Mouse (Mus musculus) liver, embryonic 13.5 days (tissue): ENCODE results near the gene Auh. TPM values are rescaled to one million over a fixed set of nuclear protein-coding genes. Genes with fewer than 3 reads are reported as not detected.
A peak's percentile ranks its signal among the peaks of the same experiment; 100 is the strongest.

Experiments used
- ATAC-seq: fragments of 200-750 bp; cut with Nextera tagmentation; 2 replicates; pipeline ENCODE4 v1.8.0; 2017; ENCODE audit warnings: low read depth, mild to moderate bottlenecking, moderate number of reproducible peaks, moderate library complexity
- DNase-seq: peaks from one replicate; pipeline ENCODE4 v3.0.0; 2022
- H3K27ac ChIP-seq: fragments of 300-500 bp; sonication (generic); 2 replicates; pipeline ENCODE4 v1.5.1; 2015; ENCODE audit warnings: moderate library complexity, mild to moderate bottlenecking, inconsistent platforms
- H3K27me3 ChIP-seq: fragments of 300-500 bp; sonication (generic); 2 replicates; pipeline ENCODE4 v1.6.1; 2015; ENCODE audit warnings: mild to moderate bottlenecking, inconsistent platforms
- H3K36me3 ChIP-seq: fragments of 300-500 bp; sonication (generic); 2 replicates; pipeline ENCODE4 v1.6.1; 2015; ENCODE audit warnings: mild to moderate bottlenecking, inconsistent platforms
- H3K4me1 ChIP-seq: fragments of 300-500 bp; sonication (generic); replicated peaks from 2 replicates; pipeline ENCODE4 v1.6.1; 2015; ENCODE audit warnings: inconsistent platforms
- H3K4me2 ChIP-seq: fragments of 300-500 bp; sonication (generic); 2 replicates; pipeline ENCODE4 v1.6.1; 2015; ENCODE audit warnings: inconsistent platforms, mild to moderate bottlenecking, moderate library complexity
- H3K4me3 ChIP-seq: fragments of 300-500 bp; sonication (generic); replicated peaks from 2 replicates; pipeline ENCODE4 v1.5.1; 2015; ENCODE audit warnings: mild to moderate bottlenecking, inconsistent platforms
- H3K9ac ChIP-seq: fragments of 300-500 bp; sonication (generic); 2 replicates; pipeline ENCODE4 v1.6.1; 2015; ENCODE audit warnings: mild to moderate bottlenecking, inconsistent platforms
- H3K9me3 ChIP-seq: fragments of 300-500 bp; sonication (generic); replicated peaks from 2 replicates; pipeline ENCODE4 v1.6.1; 2016; ENCODE audit warnings: inconsistent platforms
- WGBS: fragments of 180-500 bp; shearing (Covaris S2); methylation state at CpG from one replicate; pipeline ENCODE4 v1.1.7; 2015; ENCODE audit not compliant: insufficient replicate concordance; 5-methylcytosine and 5-hydroxymethylcytosine counted together
- polyA plus RNA-seq: library from polyadenylated mRNA; unstranded; fragments of >200 nt; fragmentation: Nextera tagmentation; extraction: Ambion mirVana; gene quantifications from 2 replicates; pipeline ENCODE4 v1.2.1, GENCODE M21; 2015

The Auh gene
- polyA plus RNA-seq, 1 experiment from 2014 or later, result 28.9 TPM

GRCm38 (mm10) chr13:52962361-52962760 lies 32.9 kb upstream of the Auh start:
- H3K27me3 ChIP-seq, result no peaks in the 10 kb centered on the region
- no peak overlapping the region for H3K4me3 ChIP-seq
- DNase-seq (no peak), ATAC-seq (no peak)
- H3K4me2 ChIP-seq, result no peak overlapping the region
- H3K9me3 ChIP-seq, result no peaks in the 10 kb centered on the region
- 60% methylated on average over 6 of the region's 6 CpGs for whole genome bisulfite sequencing
- H3K27ac ChIP-seq, result no peak overlapping the region
- H3K36me3 ChIP-seq, result peaks cover 13% of the 10 kb centered on the region
- no peaks in the 10 kb centered on the region for H3K4me1 ChIP-seq
- H3K9ac ChIP-seq, result no peak overlapping the region

- no peaks in the 10 kb centered on the region for H3K4me1 ChIP-seq
- H3K4me2 ChIP-seq, result no peak overlapping the region
- H3K27ac ChIP-seq, result no peak overlapping the region
- no peak overlapping the region for H3K4me3 ChIP-seq
- H3K36me3 ChIP-seq, result no peaks in the 10 kb centered on the region
- H3K9me3 ChIP-seq, result no peaks in the 10 kb centered on the region
- WGBS, result 66% methylated on average over 6 of the region's 6 CpGs
- no peaks in the 10 kb centered on the region for H3K27me3 ChIP-seq
- ATAC-seq (no peak), DNase-seq (no peak)
- H3K9ac ChIP-seq, result no peak overlapping the region
Measured at GRCm38 (mm10) chr13:52953779-52954553, 24.5 kb upstream of the Auh start.

GRCm38 (mm10) chr13:52949211-52949610 lies 19.7 kb upstream of the Auh start:
- no peak for ATAC-seq
- Histone ChIP-seq H3K4me1 (no peaks in the 10 kb centered on the region), H3K27ac (no peak overlapping the region), H3K4me2 (no peak overlapping the region), H3K4me3 (no peak overlapping the region), H3K36me3 (no peaks in the 10 kb centered on the region), H3K27me3 (no peaks in the 10 kb centered on the region), H3K9me3 (no peaks in the 10 kb centered on the region), H3K9ac (no peak overlapping the region)
- WGBS, result 73% methylated on average over 3 of the region's 3 CpGs
- DNase-seq, result no peak

- H3K9me3 ChIP-seq, result no peaks in the 10 kb centered on the region
- no peaks in the 10 kb centered on the region for H3K27me3 ChIP-seq
- no peak for ATAC-seq
- H3K4me3 ChIP-seq, result no peak overlapping the region
- WGBS, result 63% methylated on average over 4 of the region's 4 CpGs
- no peak for DNase-seq
- H3K4me1 ChIP-seq, result no peaks in the 10 kb centered on the region
- H3K4me2 ChIP-seq, result no peak overlapping the region
- H3K27ac ChIP-seq, result no peak overlapping the region
- no peaks in the 10 kb centered on the region for H3K36me3 ChIP-seq
- no peak overlapping the region for H3K9ac ChIP-seq
Measured at GRCm38 (mm10) chr13:52947545-52947944, 18.1 kb upstream of the Auh start.

- Histone ChIP-seq H3K9me3 (no peaks in the 10 kb centered on the region), H3K4me1 (no peaks in the 10 kb centered on the region), H3K27ac (no peak overlapping the region), H3K4me3 (no peak overlapping the region), H3K36me3 (no peaks in the 10 kb centered on the region), H3K27me3 (no peaks in the 10 kb centered on the region), H3K9ac (no peak overlapping the region), H3K4me2 (no peak overlapping the region)
- no peak for DNase-seq
- WGBS, result 74% methylated on average over 9 of the region's 9 CpGs
- ATAC-seq, result no peak
Measured at GRCm38 (mm10) chr13:52945769-52946168, 16.3 kb upstream of the Auh start.

GRCm38 (mm10) chr13:52944116-52944515 lies 14.6 kb upstream of the Auh start:
- H3K4me2 ChIP-seq, result no peak overlapping the region
- no peak overlapping the region for H3K9ac ChIP-seq
- no peaks in the 10 kb centered on the region for H3K36me3 ChIP-seq
- no peak for ATAC-seq
- no peaks in the 10 kb centered on the region for H3K27me3 ChIP-seq
- H3K27ac ChIP-seq, result no peak overlapping the region
- WGBS, result 39% methylated on average over 4 of the region's 4 CpGs
- DNase-seq, result no peak
- no peak overlapping the region for H3K4me3 ChIP-seq
- no peaks in the 10 kb centered on the region for H3K9me3 ChIP-seq
- H3K4me1 ChIP-seq, result no peaks in the 10 kb centered on the region

- no peak overlapping the region for H3K9ac ChIP-seq
- WGBS, result 76% methylated on average over 1 of the region's 1 CpGs
- H3K4me2 ChIP-seq, result no peak overlapping the region
- H3K4me1 ChIP-seq, result no peaks in the 10 kb centered on the region
- DNase-seq (no peak), ATAC-seq (no peak)
- H3K36me3 ChIP-seq, result no peaks in the 10 kb centered on the region
- H3K9me3 ChIP-seq, result no peaks in the 10 kb centered on the region
- H3K27me3 ChIP-seq, result no peaks in the 10 kb centered on the region
- H3K4me3 ChIP-seq, result no peak overlapping the region
- no peak overlapping the region for H3K27ac ChIP-seq
Measured at GRCm38 (mm10) chr13:52942876-52943388, 13.5 kb upstream of the Auh start.

GRCm38 (mm10) chr13:52940956-52941355 lies 11.5 kb upstream of the Auh start:
- 68% methylated on average over 7 of the region's 7 CpGs for WGBS
- Histone ChIP-seq H3K9me3 (no peaks in the 10 kb centered on the region), H3K4me3 (no peak overlapping the region), H3K9ac (no peak overlapping the region), H3K4me2 (no peak overlapping the region), H3K36me3 (no peaks in the 10 kb centered on the region), H3K27me3 (no peaks in the 10 kb centered on the region), H3K4me1 (no peaks in the 10 kb centered on the region), H3K27ac (no peak overlapping the region)
- ATAC-seq (no peak), DNase-seq (no peak)

GRCm38 (mm10) chr13:52930582-52930981 lies 1.1 kb upstream of the Auh start:
- no peaks in the 10 kb centered on the region for H3K9me3 ChIP-seq
- ATAC-seq (no peak), DNase-seq (no peak)
- no peak overlapping the region for H3K4me3 ChIP-seq
- H3K36me3 ChIP-seq, result no peaks in the 10 kb centered on the region
- 56% methylated on average over 10 of the region's 10 CpGs for WGBS
- H3K9ac ChIP-seq, result no peak overlapping the region
- no peak overlapping the region for H3K4me2 ChIP-seq
- H3K27ac ChIP-seq, result no peak overlapping the region
- H3K4me1 ChIP-seq, result peaks cover 26% of the 10 kb centered on the region
- 0 out of 2 replicates have a peak, but pooled peaks cover 5% of the 10 kb centered on the region for H3K27me3 ChIP-seq

GRCm38 (mm10) chr13:52928392-52928791 lies 1.1 kb downstream of the Auh start:
- DNase-seq, result no peak
- Histone ChIP-seq H3K9me3 (no peaks in the 10 kb centered on the region), H3K4me2 (peak overlapping the region; percentile 80), H3K4me3 (peak overlapping the region; percentile 92), H3K36me3 (no peaks in the 10 kb centered on the region), H3K27ac (0 out of 2 replicates have a peak overlapping the region, but pooled peaks have one; percentile 78), H3K27me3 (0 out of 2 replicates have a peak, but pooled peaks cover 5% of the 10 kb centered on the region), H3K9ac (peak overlapping the region; percentile 89), H3K4me1 (peaks cover 26% of the 10 kb centered on the region)
- WGBS, result 58% methylated on average over 9 of the region's 9 CpGs
- ATAC-seq, result no peak; the same call in 1 of the 2 replicates

- Histone ChIP-seq H3K27ac (no peak overlapping the region), H3K4me3 (no peak overlapping the region), H3K4me2 (no peak overlapping the region), H3K4me1 (peaks cover 41% of the 10 kb centered on the region), H3K36me3 (no peaks in the 10 kb centered on the region), H3K9me3 (no peaks in the 10 kb centered on the region), H3K9ac (no peak overlapping the region), H3K27me3 (no peaks in the 10 kb centered on the region)
- no peak for DNase-seq
- no peak for ATAC-seq
- 74% methylated on average over 5 of the region's 5 CpGs for WGBS
Measured at GRCm38 (mm10) chr13:52924457-52924856, 5.0 kb downstream of the Auh start.

- no peaks in the 10 kb centered on the region for H3K27me3 ChIP-seq
- no peaks in the 10 kb centered on the region for H3K9me3 ChIP-seq
- H3K27ac ChIP-seq, result no peak overlapping the region
- WGBS, result 34% methylated on average over 8 of the region's 8 CpGs
- 0 out of 2 replicates have a peak, but pooled peaks cover 4% of the 10 kb centered on the region for H3K36me3 ChIP-seq
- ATAC-seq (no peak), DNase-seq (no peak)
- H3K9ac ChIP-seq, result no peak overlapping the region
- H3K4me1 ChIP-seq, result peaks cover 21% of the 10 kb centered on the region
- no peak overlapping the region for H3K4me2 ChIP-seq
- H3K4me3 ChIP-seq, result no peak overlapping the region
Measured at GRCm38 (mm10) chr13:52921966-52922365, 7.5 kb downstream of the Auh start.
